Mouse (Mus musculus) left cerebral cortex, postnatal 14 days (tissue): Measurements from ENCODE around the gene Gcfc2. TPM values are rescaled to one million over a fixed set of nuclear protein-coding genes. Genes with fewer than 3 reads are reported as not detected.

Source experiments
- DNase-seq, 2 experiments: peaks; one replicate each; pipeline ENCODE4 v3.0.0; 2021 to 2022; ENCODE audit warnings: low spot score in 2 of 2, mixed read lengths in 1 of 2
- intact Hi-C: fragments of 180-260 bp; cut with DNase I; formaldehyde crosslinking; loops from one replicate; pipeline ENCODE4 v1.15.1; 2025
- long read RNA-seq, 2 experiments: library from polyadenylated mRNA; stranded (forward); transcript quantifications; one replicate each; pipeline ENCODE4 v2.0.0; 2021
- total RNA-seq, 2 experiments: library from RNA; stranded (reverse); gene quantifications; 2 replicates each; pipeline ENCODE4 v1.2.3; 2021

The Gcfc2 gene
- 10 to 100 TPM in 1 of 2 experiments, 1 to 10 TPM in 1; 8.9 to 12.1 TPM for total RNA-seq
- long read RNA-seq, experiment 1, full-length matches to known transcripts = 1 of 7 reads
- long read RNA-seq, experiment 1, partial matches to known transcripts = 2 of 7 reads
- long read RNA-seq, experiment 1, other reads (novel, unspliced or antisense) = 4 of 7 reads
- long read RNA-seq, experiment 2, full-length matches to known transcripts = 1 of 4 reads
- long read RNA-seq, experiment 2, partial matches to known transcripts = 0 of 4 reads
- long read RNA-seq, experiment 2, other reads (novel, unspliced or antisense) = 3 of 4 reads

GRCm38 (mm10) chr6:81923523-81924142 is at the start of gene Gcfc2:
Gcfc2 (plus strand) TSS chr6:81923669.
- peak; percentile 91 to 96 for DNase-seq
- intact Hi-C loops = loop anchor here (10.0 kb wide), 1 partner anchor 89 kb away; no protein-coding TSS in a partner anchor

- intact Hi-C loops = no loop called here
- no peak for DNase-seq
Measured at GRCm38 (mm10) chr6:81895678-81896230, 27.7 kb upstream of the Gcfc2 start.

GRCm38 (mm10) chr6:81910302-81910855 is 13.1 kb upstream of the Gcfc2 start:
- DNase-seq = no peak
- intact Hi-C loops = no loop called here

- DNase-seq = no peak
- intact Hi-C loops = no loop called here
Measured at GRCm38 (mm10) chr6:81911244-81911643, 12.2 kb upstream of the Gcfc2 start.

GRCm38 (mm10) chr6:81911713-81912112 is 11.8 kb upstream of the Gcfc2 start:
- DNase-seq = peak in 1 of 2 experiments; percentile 26
- intact Hi-C loops = no loop called here

GRCm38 (mm10) chr6:81912177-81912576 is 11.3 kb upstream of the Gcfc2 start:
- intact Hi-C loops = no loop called here
- peak; percentile 52 to 76 for DNase-seq

- intact Hi-C loops = loop anchor here (10.0 kb wide), 1 partner anchor 90 kb away; no protein-coding TSS in a partner anchor
Measured at GRCm38 (mm10) chr6:81924304-81924703, 835 bp downstream of the Gcfc2 start.

GRCm38 (mm10) chr6:81929402-81929801 is 5.9 kb downstream of the Gcfc2 start:
- intact Hi-C loops = loop anchor here (10.0 kb wide), 1 partner anchor 95 kb away; no protein-coding TSS in a partner anchor
- DNase-seq = no peak

More at GRCm38 (mm10) chr6:81924304-81924703, 835 bp downstream of the Gcfc2 start:
- no peak for DNase-seq

- no peak for DNase-seq
- intact Hi-C loops = no loop called here
Measured at GRCm38 (mm10) chr6:81933281-81933680, 9.8 kb downstream of the Gcfc2 start.

- intact Hi-C loops = no loop called here
- no peak for DNase-seq
Measured at GRCm38 (mm10) chr6:81941718-81942117, 18.2 kb downstream of the Gcfc2 start.

- no peak for DNase-seq
Measured at GRCm38 (mm10) chr6:81943281-81943680, 19.8 kb downstream of the Gcfc2 start.

GRCm38 (mm10) chr6:81944432-81944831 is 21.0 kb downstream of the Gcfc2 start:
- no peak for DNase-seq
- intact Hi-C loops = no loop called here

More at GRCm38 (mm10) chr6:81943281-81943680, 19.8 kb downstream of the Gcfc2 start:
- intact Hi-C loops = no loop called here

- intact Hi-C loops = loop anchor here (5.0 kb wide), 1 partner anchor 105 kb away; no protein-coding TSS in a partner anchor
- no peak for DNase-seq
Measured at GRCm38 (mm10) chr6:81946906-81947305, 23.4 kb downstream of the Gcfc2 start.

- DNase-seq = no peak
- intact Hi-C loops = no loop called here
Measured at GRCm38 (mm10) chr6:81955133-81955532, 31.7 kb downstream of the Gcfc2 start.

- intact Hi-C loops = no loop called here
- no peak for DNase-seq
Measured at GRCm38 (mm10) chr6:81956399-81956798, 32.9 kb downstream of the Gcfc2 start.

- intact Hi-C loops = no loop called here
Measured at GRCm38 (mm10) chr6:81957992-81958391, 34.5 kb downstream of the Gcfc2 start.

GRCm38 (mm10) chr6:81959866-81960265 is 36.4 kb downstream of the Gcfc2 start:
- DNase-seq = no peak
- intact Hi-C loops = no loop called here

More at GRCm38 (mm10) chr6:81957992-81958391, 34.5 kb downstream of the Gcfc2 start:
- no peak for DNase-seq

- no peak for DNase-seq
- intact Hi-C loops = no loop called here
Measured at GRCm38 (mm10) chr6:81960284-81960683, 36.8 kb downstream of the Gcfc2 start.

GRCm38 (mm10) chr6:81965296-81966067 is 42.0 kb downstream of the Gcfc2 start, which contains the start of gene Mrpl19:
Mrpl19 (minus strand) TSS chr6:81965958.
- peak; percentile 90 to 94 for DNase-seq
- intact Hi-C loops = no loop called here
